Mouse (Mus musculus) intestine, postnatal 0 days (tissue): ENCODE results near the gene Ldlr. TPM values are rescaled to one million over a fixed set of nuclear protein-coding genes. Genes with fewer than 3 reads are reported as not detected.

Source experiments
- ATAC-seq: fragments of 200-750 bp; cut with Nextera tagmentation; 2 replicates; pipeline ENCODE4 v1.8.0; 2017; ENCODE audit warnings: mild to moderate bottlenecking, moderate TSS enrichment, moderate library complexity
- H3K27ac ChIP-seq: fragments of 300-500 bp; sonication (generic); 2 replicates; pipeline ENCODE4 v1.5.1; 2014; ENCODE audit warnings: mild to moderate bottlenecking, low read depth, low read length, moderate library complexity
- H3K27me3 ChIP-seq: fragments of 300-500 bp; sonication (generic); replicated peaks from 2 replicates; pipeline ENCODE4 v1.6.1; 2014; ENCODE audit warnings: low read length, mixed read lengths; ENCODE audit not compliant: control insufficient read depth, insufficient read depth
- H3K36me3 ChIP-seq: fragments of 300-500 bp; sonication (generic); 2 replicates; pipeline ENCODE4 v1.6.1; 2014; ENCODE audit warnings: mild to moderate bottlenecking, moderate library complexity; ENCODE audit not compliant: control insufficient read depth, insufficient read depth
- H3K4me1 ChIP-seq: fragments of 300-500 bp; sonication (generic); replicated peaks from 2 replicates; pipeline ENCODE4 v1.6.1; 2014; ENCODE audit warnings: antibody characterized with exemption, low read length, mixed read lengths; ENCODE audit not compliant: control insufficient read depth, insufficient read depth
- H3K4me2 ChIP-seq: fragments of 300-500 bp; sonication (generic); replicated peaks from 2 replicates; pipeline ENCODE4 v1.6.1; 2014; ENCODE audit warnings: low read depth, mild to moderate bottlenecking, moderate library complexity
- H3K4me3 ChIP-seq: fragments of 300-500 bp; sonication (generic); 2 replicates; pipeline ENCODE4 v1.5.1; 2014; ENCODE audit warnings: low read depth, low read length
- H3K9ac ChIP-seq: fragments of 300-500 bp; sonication (generic); 2 replicates; pipeline ENCODE4 v1.6.1; 2014; ENCODE audit warnings: mild to moderate bottlenecking, low read depth, low read length
- H3K9me3 ChIP-seq: fragments of 300-500 bp; sonication (generic); 2 replicates; pipeline ENCODE4 v1.6.1; 2016; ENCODE audit warnings: mixed run types; ENCODE audit not compliant: control insufficient read depth
- CTCF ChIP-seq: sonication (generic); IDR thresholded peaks from 2 replicates; pipeline ENCODE4 v1.5.1; 2016; ENCODE audit warnings: low read depth, mild to moderate bottlenecking, control low read depth, antibody characterized with exemption, moderate library complexity
- WGBS: fragments of 180-500 bp; shearing (Covaris S2); extraction: QIAGEN DNeasy Blood & Tissue Kit; methylation state at CpG from one replicate; pipeline ENCODE4 v1.1.7; 2014; 5-methylcytosine and 5-hydroxymethylcytosine counted together
- polyA plus RNA-seq: library from polyadenylated mRNA; unstranded; fragments of >200 nt; fragmentation: Nextera tagmentation; extraction: Ambion mirVana; gene quantifications from 2 replicates; pipeline ENCODE4 v1.2.1, GENCODE M21; 2015

Gene Ldlr
- polyA plus RNA-seq: 22.8 and 26.6 TPM in 2 replicates

DNA sequence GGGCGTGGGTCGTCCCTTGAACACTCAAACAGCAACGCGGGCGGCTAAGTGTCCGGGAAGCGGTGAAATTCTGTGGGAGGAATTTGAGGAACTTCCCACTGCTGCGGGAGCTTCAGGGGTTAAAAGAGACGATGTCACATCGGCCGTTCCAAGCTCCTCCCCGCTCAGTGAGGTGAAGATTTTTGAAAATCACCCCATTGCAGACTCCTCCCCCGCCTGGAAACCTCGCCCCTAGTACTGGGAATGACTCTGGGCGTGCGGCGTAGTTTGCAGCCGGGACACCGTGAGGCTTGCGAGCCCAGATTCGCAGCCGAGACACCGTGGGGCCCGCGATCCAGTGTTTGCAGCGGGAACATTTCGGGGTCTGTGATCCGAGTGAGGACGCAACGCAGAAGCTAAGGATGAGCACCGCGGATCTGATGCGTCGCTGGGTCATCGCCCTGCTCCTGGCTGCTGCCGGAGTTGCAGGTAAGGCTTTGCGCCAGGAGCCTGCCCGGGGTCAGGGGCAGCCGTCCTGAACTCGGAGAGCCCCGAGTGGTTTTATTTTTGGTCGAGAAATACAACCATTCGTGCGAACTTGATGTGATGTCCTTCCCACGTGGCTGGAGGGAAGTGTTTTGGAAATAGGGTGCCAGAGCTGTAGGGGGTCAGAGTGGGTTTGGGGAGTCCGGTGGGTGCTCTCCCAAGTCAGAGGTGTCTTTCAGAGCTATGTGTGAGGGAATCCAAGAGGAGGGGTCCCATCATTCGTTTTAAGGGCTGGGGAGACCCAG lies at the start of gene Ldlr:
TSS of gene Ldlr (plus strand) at position 107 of the 770 bp plus-strand sequence.
- ATAC-seq: peak; percentile 80
- H3K4me3 ChIP-seq: peak within 1 kb of the TSS; percentile 79
- under 1% methylated on average over 47 of the region's 47 CpGs for WGBS
- TF ChIP-seq CTCF: no peak
- no peaks in the 10 kb centered on the region for H3K36me3 ChIP-seq
- H3K27ac ChIP-seq: peak within 1 kb of the TSS; percentile 97
- H3K9me3 ChIP-seq: no peaks in the 10 kb centered on the region
- peak within 1 kb of the TSS; percentile 77 for H3K4me2 ChIP-seq
- H3K9ac ChIP-seq: peak within 1 kb of the TSS; percentile 74
- H3K27me3 ChIP-seq: no peaks in the 10 kb centered on the region
- H3K4me1 ChIP-seq: peaks cover 4% of the 10 kb centered on the region; the same call in 1 of the 2 replicates

DNA sequence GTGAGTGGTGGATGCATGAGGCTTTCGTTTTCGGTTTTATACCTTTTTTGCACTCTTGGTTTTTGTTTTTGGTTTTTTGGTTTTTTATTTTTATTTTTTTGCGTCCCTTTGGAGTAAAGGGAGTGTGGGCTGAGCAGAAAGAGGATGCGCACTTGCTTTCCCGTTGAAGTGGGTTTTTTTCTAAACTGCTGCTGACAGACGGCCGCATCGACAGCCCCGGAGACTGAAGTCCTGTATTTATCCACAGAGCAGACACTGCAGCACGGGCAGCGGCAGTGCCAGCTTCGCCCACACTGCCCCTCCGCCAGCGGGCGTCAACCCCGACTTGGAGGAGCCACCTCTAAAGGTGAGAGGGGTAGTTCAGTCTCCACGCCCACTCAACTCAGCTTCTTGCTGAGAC lies 45.6 kb upstream of the Ldlr start:
- Histone ChIP-seq H3K27me3 (no peaks in the 10 kb centered on the region), H3K36me3 (peaks cover 84% of the 10 kb centered on the region), H3K4me1 (no peaks in the 10 kb centered on the region), H3K4me2 (no peak overlapping the region), H3K9me3 (no peaks in the 10 kb centered on the region), H3K4me3 (no peak overlapping the region), H3K27ac (no peak overlapping the region), H3K9ac (no peak overlapping the region)
- no peak for ATAC-seq
- WGBS: 94% methylated on average over 17 of the region's 17 CpGs
- TF ChIP-seq CTCF: no peak

DNA sequence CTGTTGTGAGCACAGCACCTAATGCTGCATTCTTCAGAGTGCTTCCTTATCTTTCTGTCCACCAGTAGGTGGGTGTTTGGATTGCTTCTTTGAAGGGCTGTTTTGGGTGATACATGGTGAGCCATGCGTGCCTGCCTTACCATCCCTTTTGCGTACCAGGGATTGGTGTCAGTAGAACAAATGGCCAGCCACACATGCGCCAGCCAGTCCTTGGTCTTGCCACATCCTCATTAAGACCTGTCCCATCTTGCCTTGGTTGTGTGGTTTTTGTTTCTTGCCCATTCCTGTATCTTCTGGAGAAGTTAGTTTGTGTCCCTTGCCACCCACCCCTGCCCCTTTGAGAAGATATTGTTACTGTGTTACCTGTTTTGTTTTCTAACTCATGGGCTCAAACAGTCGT lies 42.8 kb upstream of the Ldlr start:
- Histone ChIP-seq H3K9me3 (no peaks in the 10 kb centered on the region), H3K4me2 (no peak overlapping the region), H3K4me1 (no peaks in the 10 kb centered on the region), H3K4me3 (no peak overlapping the region), H3K36me3 (peaks cover 76% of the 10 kb centered on the region), H3K27me3 (no peaks in the 10 kb centered on the region), H3K27ac (no peak overlapping the region), H3K9ac (no peak overlapping the region)
- TF ChIP-seq CTCF: no peak
- ATAC-seq: no peak
- 87% methylated on average over 4 of the region's 4 CpGs for WGBS

DNA sequence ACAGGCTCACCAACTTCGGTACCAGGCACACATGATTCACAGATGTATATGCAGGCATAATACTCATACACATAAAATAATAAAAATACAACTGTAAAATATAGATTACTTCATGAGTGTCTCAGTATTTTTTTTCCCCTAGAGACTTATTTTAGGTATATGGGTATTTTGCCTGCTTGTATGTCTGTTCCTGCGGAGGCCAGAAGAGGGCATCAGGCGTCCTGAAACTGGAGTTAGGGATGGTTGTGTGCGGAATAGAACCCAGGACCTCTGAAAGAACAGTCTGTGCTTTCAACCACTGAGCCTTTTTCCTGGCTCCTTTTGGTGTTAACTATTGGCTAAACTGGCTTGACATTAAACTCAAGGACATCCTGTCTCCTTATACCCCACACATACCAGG lies 40.5 kb upstream of the Ldlr start:
- ATAC-seq: no peak
- H3K4me1 ChIP-seq: no peaks in the 10 kb centered on the region
- TF ChIP-seq CTCF: peak; percentile 63
- H3K4me3 ChIP-seq: no peak overlapping the region
- H3K36me3 ChIP-seq: peaks cover 72% of the 10 kb centered on the region
- no peak overlapping the region for H3K9ac ChIP-seq
- WGBS: 78% methylated on average over 4 of the region's 4 CpGs
- no peak overlapping the region for H3K4me2 ChIP-seq
- H3K9me3 ChIP-seq: no peaks in the 10 kb centered on the region
- no peak overlapping the region for H3K27ac ChIP-seq
- no peaks in the 10 kb centered on the region for H3K27me3 ChIP-seq

DNA sequence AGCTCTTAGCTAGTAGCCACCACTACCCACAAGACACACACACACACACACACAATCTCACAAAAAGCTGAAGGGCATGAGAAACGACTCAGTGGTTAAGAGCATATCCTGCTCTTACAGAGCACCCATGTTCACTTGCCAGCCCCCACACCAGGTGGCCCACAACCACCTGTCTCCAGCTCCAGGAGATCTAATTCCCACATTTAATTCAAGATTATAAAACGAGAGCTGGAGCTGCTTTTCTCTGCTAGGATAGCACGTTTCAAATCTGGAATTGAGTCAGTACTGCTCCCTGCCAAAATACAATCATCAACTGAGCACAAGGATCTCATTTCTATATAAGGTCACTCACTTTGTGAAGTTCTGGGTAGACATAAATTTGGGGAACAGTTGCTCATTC lies 39.4 kb upstream of the Ldlr start:
- Histone ChIP-seq H3K27ac (peak overlapping the region; percentile 41; the same call in 1 of the 2 replicates), H3K27me3 (no peaks in the 10 kb centered on the region), H3K9ac (no peak overlapping the region), H3K4me1 (no peaks in the 10 kb centered on the region), H3K4me2 (no peak overlapping the region), H3K4me3 (no peak overlapping the region), H3K9me3 (no peaks in the 10 kb centered on the region), H3K36me3 (peaks cover 71% of the 10 kb centered on the region)
- ATAC-seq: no peak
- TF ChIP-seq CTCF: no peak
- WGBS: 77% methylated on average over 3 of the region's 3 CpGs

DNA sequence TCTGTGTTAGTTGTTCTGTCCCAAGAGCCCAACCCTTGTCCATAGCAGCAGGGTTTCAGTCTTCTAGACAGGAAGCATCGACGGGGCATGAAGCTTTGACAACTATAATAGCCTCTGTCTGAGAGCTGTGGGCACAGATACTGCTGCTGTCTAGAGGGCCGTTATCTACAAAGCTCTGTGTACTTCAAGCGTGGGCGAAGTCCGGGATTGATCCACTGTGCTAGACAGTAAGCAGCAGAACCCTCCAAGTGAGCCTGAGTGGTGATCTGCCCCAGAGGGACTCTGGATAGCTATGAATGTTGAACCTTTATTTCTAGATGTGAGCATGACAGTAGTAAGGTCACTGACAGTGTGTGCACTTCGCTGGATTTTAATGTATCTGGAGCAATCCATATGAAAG lies 34.7 kb upstream of the Ldlr start:
- ATAC-seq: peak; percentile 73
- Histone ChIP-seq H3K27me3 (no peaks in the 10 kb centered on the region), H3K4me2 (no peak overlapping the region), H3K9ac (no peak overlapping the region), H3K9me3 (no peaks in the 10 kb centered on the region), H3K36me3 (peaks cover 71% of the 10 kb centered on the region), H3K4me3 (no peak overlapping the region), H3K27ac (peak overlapping the region; percentile 66; the same call in 1 of the 2 replicates), H3K4me1 (no peaks in the 10 kb centered on the region)
- no peak for TF ChIP-seq CTCF
- WGBS: 54% methylated on average over 7 of the region's 7 CpGs
